Mouse (Mus musculus): Measurements from ENCODE around the gene Ifnlr1.

The Ifnlr1 gene

GRCm38 (mm10) chr4:135744726-135745448 lies 58.8 kb downstream of the Ifnlr1 start:
- DNase-seq: no peak

GRCm38 (mm10) chr4:135745613-135746012 lies 59.5 kb downstream of the Ifnlr1 start:
- no peak for DNase-seq

- no peak for DNase-seq
These were observed 64.8 kb downstream of the Ifnlr1 start for GRCm38 (mm10) chr4:135750896-135751295.

GRCm38 (mm10) chr4:135752106-135752778 lies 66.2 kb downstream of the Ifnlr1 start:
- DNase-seq: peak in 1 of 2 experiments; percentile 26

GRCm38 (mm10) chr4:135752779-135753164 lies 66.7 kb downstream of the Ifnlr1 start:
- DNase-seq: no peak

All from cerebellum, postnatal 14 days (tissue).